Mouse (Mus musculus): Measurements from ENCODE around the gene Tmem116.

GRCm38 (mm10) chr5:121540066-121540465, 88.4 kb downstream of the Tmem116 start:
- TF ChIP-seq ZNF384 (IDR thresholded peaks at IDR 0.05; ENCODE audit: low read depth, low read length) (no peak), MAZ (IDR thresholded peaks at IDR 0.05; ENCODE audit: low read depth, low read length) (no peak), CTCF (conservative IDR thresholded peaks at IDR 0.05 in 1 of 2, IDR thresholded peaks at IDR 0.05 in 1 of 2; ENCODE audit: low read depth in 2 of 2, low read length in 2 of 2) (no peak), EP300 (IDR thresholded peaks at IDR 0.05; ENCODE audit: low read length) (no peak), KAT2A (IDR thresholded peaks at IDR 0.05; ENCODE audit: insufficient replicate concordance, low read length) (no peak), POLR2A (IDR thresholded peaks at IDR 0.05; ENCODE audit: low read depth, low read length) (no peak), TCF12 (IDR thresholded peaks at IDR 0.05; ENCODE audit: low read depth, low read length) (no peak), GABPA (IDR thresholded peaks at IDR 0.05; ENCODE audit: insufficient replicate concordance, low read depth, low read length) (no peak), MYC (IDR thresholded peaks at IDR 0.05; ENCODE audit: low read depth, low read length) (no peak), E2F4 (IDR thresholded peaks at IDR 0.05; ENCODE audit: insufficient replicate concordance, low read depth, low read length) (no peak), TBP (conservative IDR thresholded peaks at IDR 0.05; ENCODE audit: low read depth, low read length) (no peak)

All from CH12.LX (cell line).